Mouse (Mus musculus) cortical plate, adult 2 months (tissue): ENCODE results near the gene Kif14.

ENCODE experiments used
- CTCF ChIP-seq: fragments of 200-500 bp; IDR thresholded peaks from 2 replicates; pipeline ENCODE4 v1.5.1; 2011; ENCODE audit warnings: mild to moderate bottlenecking, control low read depth, low read length; ENCODE audit not compliant: insufficient read depth; ENCODE audit errors: extremely low read depth
- POLR2A ChIP-seq: fragments of 200-500 bp; IDR thresholded peaks from 2 replicates; pipeline ENCODE4 v1.6.1; 2011; ENCODE audit warnings: mild to moderate bottlenecking, low read length, control low read depth; ENCODE audit not compliant: insufficient read depth; ENCODE audit errors: extremely low read depth

GRCm38 (mm10) chr1:136550285-136550684 lies 84.1 kb downstream of the Kif14 start:
- no peak for TF ChIP-seq CTCF
- TF ChIP-seq POLR2A = no peak
